Mouse (Mus musculus) liver, embryonic 11.5 days (tissue): ENCODE data around the gene Hnf1a. TPM values are rescaled to one million over a fixed set of nuclear protein-coding genes. Genes with fewer than 3 reads are reported as not detected.

ENCODE experiments used
- ATAC-seq: fragments of 200-750 bp; cut with Nextera tagmentation; replicated peaks from 2 replicates; pipeline ENCODE4 v1.8.0; 2017; ENCODE audit warnings: moderate number of reproducible peaks, mild to moderate bottlenecking, moderate TSS enrichment, moderate library complexity; ENCODE audit not compliant: low FRiP score
- DNase-seq: peaks from one replicate; pipeline ENCODE4 v3.0.0-alpha.2; 2017; ENCODE audit warnings: low spot score
- H3K27ac ChIP-seq: fragments of 300-500 bp; sonication (generic); 2 replicates; pipeline ENCODE4 v1.5.1; 2014; ENCODE audit warnings: mild to moderate bottlenecking, low read depth, low read length, control low read depth
- H3K27me3 ChIP-seq: fragments of 300-500 bp; sonication (generic); replicated peaks from 2 replicates; pipeline ENCODE4 v1.6.1; 2014; ENCODE audit warnings: low read length, mixed read lengths; ENCODE audit not compliant: control insufficient read depth, insufficient read depth
- H3K36me3 ChIP-seq: fragments of 300-500 bp; sonication (generic); 2 replicates; pipeline ENCODE4 v1.6.1; 2014; ENCODE audit warnings: mild to moderate bottlenecking, low read length, moderate library complexity, mixed read lengths; ENCODE audit not compliant: control insufficient read depth, insufficient read depth
- H3K4me1 ChIP-seq: fragments of 300-500 bp; sonication (generic); replicated peaks from 2 replicates; pipeline ENCODE4 v1.6.1; 2014; ENCODE audit warnings: low read length, mixed read lengths; ENCODE audit not compliant: control insufficient read depth, insufficient read depth
- H3K4me2 ChIP-seq: fragments of 300-500 bp; sonication (generic); 2 replicates; pipeline ENCODE4 v1.6.1; 2014; ENCODE audit warnings: mild to moderate bottlenecking, control low read depth, moderate library complexity
- H3K4me3 ChIP-seq: fragments of 300-500 bp; sonication (generic); 2 replicates; pipeline ENCODE4 v1.5.1; 2014; ENCODE audit warnings: low read depth, low read length, control low read depth
- H3K9ac ChIP-seq: fragments of 300-500 bp; sonication (generic); 2 replicates; pipeline ENCODE4 v1.6.1; 2014; ENCODE audit warnings: low read depth, low read length, control low read depth
- H3K9me3 ChIP-seq: fragments of 300-500 bp; sonication (generic); 2 replicates; pipeline ENCODE4 v1.6.1; 2016; ENCODE audit warnings: low read length, inconsistent platforms, mixed read lengths; ENCODE audit not compliant: control insufficient read depth
- WGBS: fragments of 180-500 bp; shearing (Covaris S2); extraction: QIAGEN DNeasy Blood & Tissue Kit; methylation state at CpG from one replicate; pipeline ENCODE4 v1.1.7; 2014; 5-methylcytosine and 5-hydroxymethylcytosine counted together
- polyA plus RNA-seq: library from polyadenylated mRNA; unstranded; fragments of >200 nt; fragmentation: Nextera tagmentation; extraction: Ambion mirVana; gene quantifications from 2 replicates; pipeline ENCODE4 v1.2.1, GENCODE M21; 2014

The Hnf1a gene
- polyA plus RNA-seq, 1 experiment from 2014 or later, result 4.1 TPM

- Histone ChIP-seq H3K9me3 (no peaks in the 10 kb centered on the region), H3K27ac (no peak overlapping the region), H3K4me3 (no peak overlapping the region), H3K36me3 (no peaks in the 10 kb centered on the region), H3K9ac (no peak overlapping the region), H3K27me3 (0 out of 2 replicates have a peak, but pooled peaks cover 3% of the 10 kb centered on the region), H3K4me1 (peaks cover 3% of the 10 kb centered on the region; the same call in 1 of the 2 replicates), H3K4me2 (no peak overlapping the region)
- DNase-seq, result no peak
- ATAC-seq, result no peak
- WGBS, result 70% methylated on average over 2 of the region's 2 CpGs
Observed at GRCm38 (mm10) chr5:115000503-115000902, 29.6 kb upstream of the Hnf1a start.

- Histone ChIP-seq H3K4me3 (no peak overlapping the region), H3K4me2 (no peak overlapping the region), H3K36me3 (no peaks in the 10 kb centered on the region), H3K9ac (no peak overlapping the region), H3K27ac (no peak overlapping the region), H3K9me3 (no peaks in the 10 kb centered on the region), H3K4me1 (no peaks in the 10 kb centered on the region), H3K27me3 (0 out of 2 replicates have a peak, but pooled peaks cover 3% of the 10 kb centered on the region)
- 38% methylated on average over 6 of the region's 6 CpGs for WGBS
- DNase-seq, result no peak
- ATAC-seq, result no peak
Observed at GRCm38 (mm10) chr5:114997327-114997726, 26.4 kb upstream of the Hnf1a start.

GRCm38 (mm10) chr5:114996447-114996846 is 25.6 kb upstream of the Hnf1a start:
- Histone ChIP-seq H3K4me2 (peak overlapping the region; percentile 37; the same call in 1 of the 2 replicates), H3K27ac (no peak overlapping the region), H3K9ac (no peak overlapping the region), H3K9me3 (no peaks in the 10 kb centered on the region), H3K4me1 (no peaks in the 10 kb centered on the region), H3K4me3 (no peak overlapping the region), H3K27me3 (no peaks in the 10 kb centered on the region), H3K36me3 (no peaks in the 10 kb centered on the region)
- DNase-seq (no peak), ATAC-seq (no peak)
- 51% methylated on average over 16 of the region's 16 CpGs for WGBS

- Histone ChIP-seq H3K4me2 (no peak overlapping the region), H3K27me3 (no peaks in the 10 kb centered on the region), H3K9me3 (no peaks in the 10 kb centered on the region), H3K27ac (no peak overlapping the region), H3K4me3 (no peak overlapping the region), H3K9ac (no peak overlapping the region), H3K36me3 (no peaks in the 10 kb centered on the region), H3K4me1 (peaks cover 13% of the 10 kb centered on the region)
- DNase-seq (no peak), ATAC-seq (no peak)
Observed at GRCm38 (mm10) chr5:114985074-114985473, 14.2 kb upstream of the Hnf1a start.

GRCm38 (mm10) chr5:114982001-114982400 is 11.1 kb upstream of the Hnf1a start:
- 44% methylated on average over 15 of the region's 15 CpGs for whole genome bisulfite sequencing
- Histone ChIP-seq H3K4me2 (no peak overlapping the region), H3K9me3 (no peaks in the 10 kb centered on the region), H3K9ac (no peak overlapping the region), H3K27ac (no peak overlapping the region), H3K4me3 (no peak overlapping the region), H3K4me1 (peaks cover 21% of the 10 kb centered on the region), H3K36me3 (no peaks in the 10 kb centered on the region), H3K27me3 (no peaks in the 10 kb centered on the region)
- DNase-seq (no peak), ATAC-seq (no peak)

- peak; percentile 40; the same call in 1 of the 2 replicates for ATAC-seq
Observed at GRCm38 (mm10) chr5:114980122-114980748, 9.3 kb upstream of the Hnf1a start.

GRCm38 (mm10) chr5:114979250-114980121 is 8.6 kb upstream of the Hnf1a start:
- H3K36me3 ChIP-seq, result no peaks in the 10 kb centered on the region
- H3K27me3 ChIP-seq, result no peaks in the 10 kb centered on the region
- H3K4me3 ChIP-seq, result peak overlapping the region; percentile 51
- peak overlapping the region; percentile 86 for H3K27ac ChIP-seq
- WGBS, result 4% methylated on average over 32 of the region's 32 CpGs
- ATAC-seq, result peak; percentile 87
- no peaks in the 10 kb centered on the region for H3K9me3 ChIP-seq
- peaks cover 18% of the 10 kb centered on the region for H3K4me1 ChIP-seq
- peak overlapping the region; percentile 66 for H3K9ac ChIP-seq
- peak; percentile 75 for DNase-seq
- H3K4me2 ChIP-seq, result peak overlapping the region; percentile 99

More at GRCm38 (mm10) chr5:114980122-114980748, 9.3 kb upstream of the Hnf1a start:
- Histone ChIP-seq H3K4me1 (peaks cover 21% of the 10 kb centered on the region), H3K9ac (peak overlapping the region; percentile 66), H3K4me3 (peak overlapping the region; percentile 51), H3K4me2 (peak overlapping the region; percentile 99), H3K9me3 (no peaks in the 10 kb centered on the region), H3K36me3 (no peaks in the 10 kb centered on the region), H3K27me3 (no peaks in the 10 kb centered on the region), H3K27ac (peak overlapping the region; percentile 86)
- 25% methylated on average over 16 of the region's 16 CpGs for WGBS
- DNase-seq, result no peak

GRCm38 (mm10) chr5:114978888-114979249 is 8.0 kb upstream of the Hnf1a start:
- no peak for DNase-seq
- Histone ChIP-seq H3K27ac (peak overlapping the region; percentile 86), H3K36me3 (no peaks in the 10 kb centered on the region), H3K9ac (peak overlapping the region; percentile 66), H3K4me2 (peak overlapping the region; percentile 99), H3K4me3 (peak overlapping the region; percentile 51), H3K9me3 (no peaks in the 10 kb centered on the region), H3K4me1 (peaks cover 16% of the 10 kb centered on the region), H3K27me3 (no peaks in the 10 kb centered on the region)
- 7% methylated on average over 6 of the region's 6 CpGs for WGBS
- no peak for ATAC-seq
